Mouse (Mus musculus) CD8-positive naive resting alpha-beta T cell, adult 2 months (primary cell): ENCODE results near the gene Ntn1.

ENCODE experiments used
- DNase-seq, 2 experiments: peaks; one replicate each; pipeline ENCODE4 v3.0.0; 2022; ENCODE audit warnings: low read depth in 2 of 2, low spot score in 2 of 2

Gene Ntn1

GRCm38 (mm10) chr11:68220733-68221132 lies 179.9 kb downstream of the Ntn1 start:
- DNase-seq: no peak

DNA sequence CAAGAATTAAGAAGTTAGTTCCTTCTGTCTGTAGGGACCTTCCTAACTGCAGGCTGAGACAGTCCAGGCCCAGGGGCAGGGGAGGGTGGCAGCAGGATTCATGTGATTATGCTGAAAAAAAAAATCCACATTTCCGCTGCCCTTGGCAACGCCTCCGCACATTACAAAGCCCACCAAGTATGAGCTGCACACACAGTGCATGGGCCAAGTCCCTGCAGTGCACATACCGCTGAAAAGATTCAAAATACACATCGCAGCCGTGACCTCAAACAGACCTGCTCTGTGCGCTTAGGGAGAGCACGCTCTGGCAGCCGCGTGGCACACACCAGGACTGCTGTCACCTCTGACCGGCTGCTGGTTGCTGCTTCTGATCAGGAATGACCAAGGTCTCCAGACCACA lies 184.6 kb downstream of the Ntn1 start:
- DNase-seq: no peak

DNA sequence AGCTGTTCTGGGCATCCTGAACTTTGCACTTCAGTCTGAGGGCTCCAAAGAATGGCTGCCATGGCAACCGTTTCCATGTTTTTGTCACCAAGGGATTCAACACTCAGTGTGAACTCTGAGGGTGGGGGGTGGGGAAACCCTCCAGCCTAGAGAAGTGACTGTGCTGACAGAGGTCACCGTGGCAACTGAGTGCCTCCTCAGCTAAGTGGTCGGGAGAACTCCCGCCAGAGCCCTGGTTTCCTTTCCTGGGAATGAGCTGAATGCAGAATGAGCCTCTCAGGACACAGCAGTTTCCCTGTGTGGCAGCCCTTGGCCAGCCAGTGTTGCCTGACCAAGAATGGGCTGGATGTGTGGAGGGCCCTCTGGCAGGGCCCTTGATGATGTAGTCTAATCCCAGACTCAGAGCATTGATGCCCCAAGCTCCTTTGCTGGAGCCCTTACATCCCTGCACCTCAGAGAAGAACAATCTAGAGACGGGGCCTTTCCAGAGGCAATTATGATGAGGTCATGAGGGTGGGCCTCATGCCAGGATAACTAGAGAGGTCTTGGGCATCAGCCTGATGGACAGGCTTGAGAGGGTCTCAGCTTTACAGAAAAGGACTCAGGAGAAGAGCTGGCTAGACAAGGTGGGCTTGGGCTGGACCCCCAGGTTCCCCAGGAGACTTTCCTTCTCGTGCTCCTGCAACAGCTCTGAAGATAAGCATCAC lies 185.3 kb downstream of the Ntn1 start:
- DNase-seq: no peak

GRCm38 (mm10) chr11:68214496-68215205 lies 186.0 kb downstream of the Ntn1 start:
- DNase-seq: no peak

DNA sequence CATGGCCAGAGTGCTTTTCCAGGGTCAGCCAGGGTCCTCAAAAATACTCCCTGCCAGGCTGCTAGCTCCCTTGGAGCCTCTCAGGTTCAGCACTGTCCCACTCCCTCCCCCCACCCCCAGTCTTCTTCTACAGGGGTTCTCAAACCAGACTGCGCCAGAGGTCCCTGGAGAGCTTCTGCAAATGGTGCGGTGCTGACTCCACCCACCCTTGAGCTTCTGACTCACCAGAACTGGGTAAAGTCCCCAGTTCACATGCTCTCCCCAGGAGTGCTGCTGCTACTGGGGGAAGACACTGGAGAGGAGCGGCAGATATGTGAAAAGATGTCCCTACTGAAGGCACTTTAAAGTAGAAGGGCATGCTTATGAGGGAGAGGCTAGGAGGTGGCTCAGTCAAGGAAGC lies 186.7 kb downstream of the Ntn1 start:
- no peak for DNase-seq

DNA sequence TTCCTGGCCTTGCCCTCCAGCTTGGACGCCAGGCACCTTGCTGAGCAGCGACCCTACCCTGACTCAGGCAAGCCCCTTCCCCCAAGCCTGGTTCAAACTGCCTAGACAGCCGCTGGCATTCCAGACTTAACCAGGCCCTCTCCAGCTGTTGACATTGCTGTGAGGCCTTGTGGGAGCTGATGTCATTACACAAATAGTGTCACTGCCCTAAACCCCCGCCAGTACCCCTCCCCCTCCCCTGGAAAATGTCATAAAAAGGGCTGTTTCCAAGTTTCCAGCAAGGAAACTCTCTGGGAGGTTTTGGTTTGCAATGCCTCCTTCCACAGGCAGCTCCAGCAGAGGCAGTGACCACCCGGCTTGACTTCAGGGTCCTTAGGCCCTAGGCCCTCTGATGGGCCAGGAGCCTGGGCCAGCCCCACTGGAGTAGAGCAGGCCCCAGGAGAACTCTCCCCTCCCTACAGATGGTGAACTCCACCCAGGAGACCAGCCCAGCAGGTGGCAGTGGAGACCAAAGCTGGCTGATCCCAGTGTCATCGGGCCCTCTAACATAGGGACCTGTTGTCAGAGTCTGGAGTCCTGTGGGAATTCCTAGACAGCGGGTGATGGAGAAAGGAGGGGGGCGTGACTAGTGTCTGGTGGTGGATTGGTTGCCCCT lies 188.6 kb downstream of the Ntn1 start:
- DNase-seq: no peak

DNA sequence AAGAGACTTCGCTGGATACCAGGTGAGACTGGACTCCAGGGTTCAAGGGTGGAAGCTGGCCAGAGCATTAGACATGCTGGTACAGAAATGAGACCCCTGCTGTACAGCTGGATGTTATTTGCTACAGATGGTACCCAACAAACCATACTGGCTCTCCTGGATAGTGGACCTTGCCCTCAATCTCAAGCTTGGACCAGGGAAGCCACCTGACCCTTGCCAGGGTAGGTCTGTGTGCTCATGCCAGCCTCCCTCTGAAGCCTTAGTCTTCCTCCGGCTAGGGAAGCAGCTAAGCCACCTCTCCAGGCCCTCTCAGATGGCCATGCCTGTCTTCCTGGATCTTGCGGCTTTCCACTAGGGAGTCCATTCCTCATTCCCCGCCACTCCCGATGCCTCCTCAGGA lies 189.9 kb downstream of the Ntn1 start:
- no peak for DNase-seq

DNA sequence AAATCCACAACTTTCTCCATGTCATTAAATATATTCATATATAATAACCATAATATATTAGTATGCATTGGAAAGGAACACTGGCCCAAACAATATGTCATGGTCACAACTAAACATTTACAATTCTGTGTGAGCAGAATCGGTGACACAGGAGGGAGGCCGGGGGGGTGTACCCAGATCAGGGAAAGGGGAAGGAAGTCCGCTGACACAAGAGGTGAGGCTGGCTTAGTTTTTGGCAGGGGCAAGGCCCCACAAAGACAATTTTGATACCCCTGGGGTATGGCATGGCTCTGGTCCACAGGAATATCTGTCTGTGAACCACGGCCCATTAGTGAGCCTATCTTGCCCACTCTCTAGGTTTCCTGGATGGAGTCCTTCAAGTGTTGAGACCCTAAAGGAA lies 191.1 kb downstream of the Ntn1 start:
- no peak for DNase-seq

DNA sequence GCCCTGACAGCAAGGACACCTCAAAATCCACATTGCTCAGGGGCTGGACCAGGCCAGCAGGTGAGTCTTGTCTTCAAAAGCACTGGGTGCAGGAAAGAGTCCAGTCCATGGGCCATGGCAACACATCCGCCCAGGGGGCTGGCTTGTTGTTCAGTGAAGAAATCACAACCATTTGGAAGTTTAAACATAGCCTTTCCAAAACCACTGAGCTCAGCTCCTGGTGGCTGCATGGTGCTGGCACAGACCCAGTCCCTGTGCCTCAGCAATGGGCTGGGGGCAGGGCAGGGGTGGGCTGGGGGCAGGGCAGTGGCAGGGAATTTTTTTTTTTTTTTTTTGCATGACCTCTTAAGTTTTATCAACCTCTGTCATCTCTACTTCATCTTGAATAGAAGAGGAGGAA lies 192.0 kb downstream of the Ntn1 start:
- DNase-seq: no peak

- DNase-seq: no peak
Observed at GRCm38 (mm10) chr11:68208023-68208422, 192.6 kb downstream of the Ntn1 start.

DNA sequence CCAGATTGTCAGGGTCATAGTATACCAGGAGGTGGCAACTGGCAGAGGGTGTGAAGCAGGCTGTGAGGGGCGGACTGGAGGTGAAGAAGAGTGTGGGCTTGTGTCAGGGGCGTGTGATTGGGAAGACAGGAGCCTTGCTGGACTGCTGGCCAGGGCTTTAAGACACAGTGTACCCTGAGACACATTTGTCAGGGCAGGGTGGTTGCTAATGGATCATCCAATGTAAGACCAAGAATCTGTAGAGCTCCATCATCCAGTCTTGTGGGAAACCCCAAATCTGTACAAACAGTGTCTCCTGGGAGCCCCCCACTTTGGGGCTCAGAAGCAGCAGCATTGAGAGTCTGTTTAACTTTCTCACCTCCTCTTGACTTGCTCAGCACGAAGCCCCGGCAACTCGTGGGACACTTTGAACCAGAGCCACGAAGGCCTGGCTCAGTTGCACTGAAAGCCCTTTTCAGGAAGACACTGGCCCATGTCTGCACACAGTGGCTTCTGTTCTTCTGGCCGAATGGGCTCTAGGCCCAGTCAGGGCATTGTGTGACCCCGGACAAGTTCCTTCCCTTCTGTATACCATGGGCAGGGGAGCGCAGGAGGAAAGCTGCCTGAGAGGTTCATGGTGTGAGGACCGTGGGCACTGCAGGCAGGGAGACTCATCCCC lies 194.9 kb downstream of the Ntn1 start:
- no peak for DNase-seq

DNA sequence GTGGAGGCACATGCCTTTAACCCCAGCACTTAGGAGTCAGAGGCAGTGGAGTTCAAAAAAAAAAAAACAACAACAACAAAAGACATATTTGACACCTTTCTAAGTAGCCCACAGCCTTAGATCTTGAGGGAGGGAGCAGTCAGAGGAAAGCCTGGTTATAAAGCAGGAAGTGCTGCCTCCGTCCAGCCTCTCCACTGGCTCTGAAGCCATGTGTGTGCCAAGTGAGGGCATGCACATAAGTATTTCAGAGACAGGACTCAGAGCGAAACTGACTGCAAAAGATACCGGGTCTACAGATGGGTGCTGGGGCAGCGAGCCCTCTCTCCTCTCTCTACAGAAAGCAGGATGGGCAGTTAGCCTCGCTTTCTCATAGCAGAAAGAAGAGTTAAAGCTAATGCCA lies 196.2 kb downstream of the Ntn1 start:
- DNase-seq: no peak

DNA sequence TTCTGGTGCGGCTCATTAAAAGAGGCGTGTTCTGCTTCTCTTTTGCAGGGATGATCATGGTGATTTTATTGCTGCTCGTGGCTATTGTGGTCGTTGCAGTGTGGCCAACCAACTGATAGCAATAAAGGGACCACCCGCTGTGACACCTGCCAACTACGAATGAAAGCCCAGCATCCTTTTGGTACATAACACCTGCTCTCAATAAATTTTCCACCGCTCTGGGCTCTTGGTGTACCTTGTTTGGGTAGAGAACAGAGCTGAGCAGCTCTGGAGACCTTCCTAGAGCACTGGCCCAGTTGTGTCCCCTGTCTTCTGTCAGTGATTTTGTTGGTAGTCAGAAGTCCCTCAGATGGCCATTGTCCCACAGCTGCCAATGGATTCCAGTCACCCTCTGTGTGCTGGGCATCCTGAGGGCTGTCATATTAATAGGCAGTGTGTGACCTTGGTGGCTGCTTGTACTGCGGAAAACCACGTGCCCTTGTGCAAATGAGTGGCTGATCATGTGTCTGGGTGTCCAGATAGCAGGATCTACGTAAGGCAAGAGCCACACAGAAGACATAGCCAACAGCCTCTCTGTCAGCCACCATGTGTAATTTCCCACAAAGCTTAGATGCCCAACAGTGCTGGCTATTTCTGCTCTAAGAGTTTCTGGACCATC lies 196.8 kb downstream of the Ntn1 start:
- no peak for DNase-seq

DNA sequence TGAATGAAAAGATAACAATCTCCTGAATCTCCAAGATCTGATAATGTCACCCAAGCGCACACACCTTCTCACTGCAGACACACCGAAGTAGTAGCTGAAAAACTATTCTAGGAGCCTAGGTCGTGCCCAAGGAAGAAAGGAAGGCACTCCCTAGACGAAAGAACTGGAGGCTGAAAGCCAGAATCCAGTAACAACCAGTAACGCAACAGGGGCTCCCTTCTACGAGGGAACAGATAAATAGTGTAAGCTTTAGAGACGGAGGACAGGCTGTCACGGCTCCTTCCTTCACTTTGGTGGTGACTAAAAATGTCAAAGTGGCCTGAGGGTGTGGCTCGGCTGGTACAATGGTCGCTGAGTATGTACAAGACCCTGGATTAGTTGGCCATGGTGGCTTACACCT lies 198.1 kb downstream of the Ntn1 start:
- no peak for DNase-seq

GRCm38 (mm10) chr11:68201811-68202459 lies 198.7 kb downstream of the Ntn1 start:
- DNase-seq: no peak

- no peak for DNase-seq
Observed at GRCm38 (mm10) chr11:68201063-68201462, 199.6 kb downstream of the Ntn1 start.

DNA sequence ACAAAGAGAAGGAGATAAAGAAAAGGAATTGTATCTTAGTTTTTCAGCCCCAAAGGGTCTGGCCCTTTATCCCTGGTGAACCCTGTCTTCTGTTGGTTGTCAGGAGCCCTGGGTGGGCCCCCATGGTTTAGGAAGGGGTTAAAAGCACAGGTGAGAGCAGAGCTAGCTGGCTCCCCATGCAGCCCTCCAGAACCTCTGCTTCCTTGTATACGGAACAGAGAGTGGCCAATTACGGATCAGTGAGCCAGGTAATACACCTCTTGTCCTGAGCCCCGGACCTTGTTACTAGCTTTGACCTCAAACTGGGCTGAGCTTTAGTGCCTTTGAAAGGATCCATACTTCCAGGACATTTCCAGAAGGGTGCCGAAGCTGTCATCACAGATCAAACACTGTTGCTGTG lies 200.1 kb downstream of the Ntn1 start:
- no peak for DNase-seq

DNA sequence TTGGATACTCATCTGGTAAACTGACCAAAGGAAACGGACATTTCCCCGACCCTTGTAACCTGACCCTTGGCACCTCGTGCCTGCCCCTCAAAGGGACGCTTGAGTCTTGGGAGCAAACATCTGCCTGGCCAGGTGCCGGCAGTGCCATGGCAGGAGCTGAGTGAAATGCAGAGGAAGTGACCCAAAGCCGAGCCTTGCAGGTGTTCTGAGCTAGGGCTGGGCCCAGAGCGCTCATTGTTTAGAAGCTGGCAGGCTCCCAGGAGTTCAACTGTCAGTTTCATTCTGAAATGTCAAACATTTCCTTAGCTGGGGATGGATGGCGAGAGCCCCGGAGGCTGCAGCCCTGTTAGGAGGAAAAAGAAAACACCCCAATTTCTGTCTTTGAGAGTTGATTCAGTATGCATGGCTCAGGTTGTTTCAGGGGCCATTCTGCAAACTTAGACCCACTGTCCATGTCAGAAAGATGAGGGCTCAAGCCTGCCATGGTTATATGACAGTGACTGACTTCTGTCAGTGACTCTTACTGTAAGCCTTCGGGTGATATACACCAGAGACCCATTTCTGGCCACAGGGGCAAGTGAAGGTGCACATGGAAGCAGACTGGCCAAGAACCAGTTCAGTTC lies 200.7 kb downstream of the Ntn1 start:
- no peak for DNase-seq

DNA sequence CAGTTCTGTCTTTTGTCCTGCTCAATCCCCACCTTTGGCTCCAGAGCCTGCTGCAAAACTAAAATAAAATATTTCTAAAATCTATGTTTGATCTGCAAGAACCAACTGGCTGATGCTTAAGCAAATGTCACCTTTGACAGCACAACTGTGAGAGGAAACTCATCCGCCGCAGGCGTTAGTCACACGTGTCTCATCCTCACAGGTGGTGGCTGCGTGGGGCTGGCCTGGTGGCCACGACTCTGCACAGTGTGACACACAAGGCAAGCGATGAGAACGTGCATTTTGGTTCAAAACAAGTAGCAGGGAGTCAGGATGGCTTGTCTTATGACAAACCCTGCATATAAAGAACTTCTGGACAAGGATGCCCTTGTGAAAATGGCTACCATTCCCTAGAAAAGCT lies 201.5 kb downstream of the Ntn1 start:
- peak in 1 of 2 experiments; percentile 8 for DNase-seq

GRCm38 (mm10) chr11:68198696-68199095 lies 201.9 kb downstream of the Ntn1 start:
- DNase-seq: no peak
